Mouse (Mus musculus): ENCODE measurements around the gene Jmjd4. TPM values are rescaled to one million over a fixed set of nuclear protein-coding genes. Genes with fewer than 3 reads are reported as not detected.

The Jmjd4 gene
- polyA plus RNA-seq (2016; fragmentation: Nextera tagmentation; extraction: Ambion mirVana) = 17.4 and 18.6 TPM in 2 replicates

DNA sequence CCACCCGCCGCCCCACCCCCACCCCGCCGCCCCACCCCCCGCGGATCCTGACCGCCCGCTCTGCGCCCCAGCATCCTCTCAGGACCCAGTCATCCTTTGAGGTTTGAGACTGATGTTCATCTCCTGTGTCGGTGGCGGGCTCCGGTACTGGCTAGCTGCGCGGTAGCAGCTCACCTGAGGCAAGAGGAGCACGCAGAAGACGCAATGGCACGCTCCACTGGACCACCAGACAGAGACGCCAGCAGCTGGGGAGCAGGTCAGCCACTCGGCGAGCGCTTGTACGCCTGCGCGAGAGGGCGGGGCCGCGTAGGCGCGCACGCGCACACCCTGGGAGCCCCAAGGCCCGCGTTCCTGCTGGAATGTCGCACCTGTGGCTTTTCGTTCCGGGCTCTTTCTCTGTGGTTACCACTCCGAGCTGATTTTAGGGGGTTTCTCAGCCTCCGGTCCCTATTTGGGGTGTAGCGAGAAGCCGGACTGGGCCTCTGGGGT lies at the start of gene Jmjd4:
Gene Jmjd4 (plus strand): TSS at position 305 of the 489 bp plus-strand sequence.
- peak; percentile 90 for ATAC-seq (ENCODE audit: insufficient number of reproducible peaks, insufficient read depth, low FRiP score, low TSS enrichment, low read depth)
- H3K4me2 ChIP-seq = peak within 1 kb of the TSS; percentile 91
- H3K27me3 ChIP-seq = no peaks in the 10 kb centered on the region
- peaks cover 28% of the 10 kb centered on the region for H3K4me1 ChIP-seq (replicated peaks)
- peak within 1 kb of the TSS; percentile 73 for H3K4me3 ChIP-seq (replicated peaks)
- H3K9me3 ChIP-seq = no peaks in the 10 kb centered on the region
- under 1% methylated on average over 38 of the region's 40 CpGs for WGBS
- H3K36me3 ChIP-seq = peaks cover 50% of the 10 kb centered on the region
- peak within 1 kb of the TSS; percentile 85 for H3K27ac ChIP-seq
- H3K9ac ChIP-seq (replicated peaks) = peak within 1 kb of the TSS; percentile 82

DNA sequence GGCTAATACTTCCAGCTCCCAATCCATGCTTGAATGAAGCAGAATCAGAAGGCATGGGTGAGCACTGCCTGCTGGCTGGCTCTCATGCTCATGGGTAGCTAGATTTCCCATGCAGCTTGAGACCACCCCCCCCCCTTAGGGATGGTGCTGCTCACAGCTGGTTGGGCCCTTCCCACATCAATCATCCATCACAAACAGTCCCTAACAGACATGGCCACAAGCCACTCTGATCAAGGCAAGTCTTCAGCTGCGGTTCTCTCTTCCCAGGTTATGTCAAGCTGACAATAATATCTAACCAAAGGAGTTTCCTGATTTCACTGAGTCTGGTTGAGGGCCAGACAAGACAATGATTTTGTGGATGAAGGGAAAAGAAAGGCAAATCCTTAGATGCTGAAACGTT lies 49.0 kb upstream of the Jmjd4 start:
- Histone ChIP-seq H3K4me1 (replicated peaks) (peaks cover 37% of the 10 kb centered on the region), H3K9me3 (no peaks in the 10 kb centered on the region), H3K4me3 (replicated peaks) (no peak overlapping the region), H3K36me3 (peaks cover 34% of the 10 kb centered on the region), H3K9ac (replicated peaks) (no peak overlapping the region), H3K27ac (no peak overlapping the region), H3K4me2 (no peak overlapping the region), H3K27me3 (no peaks in the 10 kb centered on the region)
- no peak for ATAC-seq (ENCODE audit: insufficient number of reproducible peaks, insufficient read depth, low FRiP score, low TSS enrichment, low read depth)
- 79% methylated on average over 2 of the region's 2 CpGs for WGBS

DNA sequence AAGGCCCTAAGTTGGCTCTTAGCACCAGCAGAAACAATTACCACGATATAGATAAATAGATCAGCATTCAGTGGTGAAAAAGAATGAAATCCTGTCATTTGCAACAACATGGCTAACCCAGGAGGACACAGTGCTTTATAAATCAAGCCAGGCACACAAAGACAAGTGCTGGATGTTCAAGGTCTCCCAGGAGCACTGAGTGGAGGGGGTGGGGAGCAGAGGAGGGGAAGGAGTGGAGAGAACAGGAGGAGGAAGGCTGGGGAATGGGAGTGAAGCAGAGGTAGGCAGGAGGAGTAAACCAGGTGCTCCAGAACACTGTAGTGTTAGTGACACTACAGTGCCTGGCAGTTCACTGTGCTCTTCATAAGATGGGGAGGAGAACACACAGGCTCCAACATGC lies 44.1 kb upstream of the Jmjd4 start:
- 95% methylated on average over 1 of the region's 1 CpGs for WGBS
- Histone ChIP-seq H3K4me1 (replicated peaks) (peaks cover 4% of the 10 kb centered on the region; the same call in 1 of the 2 replicates), H3K27me3 (no peaks in the 10 kb centered on the region), H3K4me2 (no peak overlapping the region), H3K4me3 (replicated peaks) (no peak overlapping the region), H3K9ac (replicated peaks) (no peak overlapping the region), H3K9me3 (no peaks in the 10 kb centered on the region), H3K36me3 (peaks cover 82% of the 10 kb centered on the region), H3K27ac (no peak overlapping the region)
- ATAC-seq (ENCODE audit: insufficient number of reproducible peaks, insufficient read depth, low FRiP score, low TSS enrichment, low read depth) = no peak

DNA sequence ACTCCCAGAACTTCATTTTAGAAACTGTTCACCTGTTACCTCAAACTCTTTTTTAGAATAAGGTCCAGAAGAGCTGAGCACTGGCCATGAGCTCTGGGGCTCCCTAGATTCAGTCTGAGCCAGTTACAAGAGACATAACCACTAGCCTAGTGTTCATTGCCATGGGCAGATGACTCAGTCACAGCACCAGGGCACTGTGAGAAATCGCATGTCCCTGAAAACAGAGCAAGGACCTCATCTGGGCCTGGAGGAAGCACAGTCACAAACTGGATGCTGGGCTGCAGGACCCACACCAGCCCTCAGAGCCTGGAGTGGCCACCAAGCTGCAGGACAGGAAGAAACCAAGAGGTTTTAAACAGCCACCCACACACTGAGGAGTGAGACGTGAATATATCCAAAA lies 39.0 kb upstream of the Jmjd4 start:
- H3K4me1 ChIP-seq (replicated peaks) = peaks cover 17% of the 10 kb centered on the region

DNA sequence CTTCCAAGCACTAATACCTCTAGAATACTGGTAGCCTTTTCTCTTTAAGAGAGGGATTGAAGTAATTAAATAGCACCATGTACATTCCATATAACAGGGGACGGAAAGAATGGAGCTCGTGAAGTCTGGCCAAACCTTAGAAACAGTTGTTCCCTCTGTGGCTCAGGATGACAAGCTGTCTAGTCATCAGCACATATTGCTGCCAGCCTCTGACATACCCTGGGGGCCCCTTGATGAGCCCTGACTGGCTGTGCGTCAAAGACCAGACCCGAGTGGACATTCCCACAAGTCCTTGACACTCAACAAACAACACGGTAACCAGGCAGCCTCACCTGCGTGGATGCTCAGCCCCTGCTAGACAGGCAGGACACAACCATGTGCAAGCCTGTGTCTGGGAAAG lies 37.8 kb upstream of the Jmjd4 start:
- Histone ChIP-seq H3K4me2 (no peak overlapping the region), H3K4me3 (replicated peaks) (no peak overlapping the region), H3K4me1 (replicated peaks) (peaks cover 17% of the 10 kb centered on the region), H3K9ac (replicated peaks) (no peak overlapping the region), H3K27me3 (no peaks in the 10 kb centered on the region), H3K9me3 (no peaks in the 10 kb centered on the region), H3K27ac (0 out of 2 replicates have a peak overlapping the region, but pooled peaks have one; percentile 9), H3K36me3 (peaks cover 80% of the 10 kb centered on the region)
- 73% methylated on average over 6 of the region's 6 CpGs for WGBS
- no peak for ATAC-seq (ENCODE audit: insufficient number of reproducible peaks, insufficient read depth, low FRiP score, low TSS enrichment, low read depth)

More for the DNA sequence above, 39.0 kb upstream of the Jmjd4 start:
- Histone ChIP-seq H3K4me3 (replicated peaks) (no peak overlapping the region), H3K27me3 (no peaks in the 10 kb centered on the region), H3K36me3 (peaks cover 80% of the 10 kb centered on the region), H3K27ac (no peak overlapping the region), H3K9me3 (no peaks in the 10 kb centered on the region), H3K4me2 (no peak overlapping the region), H3K9ac (replicated peaks) (no peak overlapping the region)
- 83% methylated on average over 2 of the region's 2 CpGs for WGBS
- no peak for ATAC-seq (ENCODE audit: insufficient number of reproducible peaks, insufficient read depth, low FRiP score, low TSS enrichment, low read depth)

DNA sequence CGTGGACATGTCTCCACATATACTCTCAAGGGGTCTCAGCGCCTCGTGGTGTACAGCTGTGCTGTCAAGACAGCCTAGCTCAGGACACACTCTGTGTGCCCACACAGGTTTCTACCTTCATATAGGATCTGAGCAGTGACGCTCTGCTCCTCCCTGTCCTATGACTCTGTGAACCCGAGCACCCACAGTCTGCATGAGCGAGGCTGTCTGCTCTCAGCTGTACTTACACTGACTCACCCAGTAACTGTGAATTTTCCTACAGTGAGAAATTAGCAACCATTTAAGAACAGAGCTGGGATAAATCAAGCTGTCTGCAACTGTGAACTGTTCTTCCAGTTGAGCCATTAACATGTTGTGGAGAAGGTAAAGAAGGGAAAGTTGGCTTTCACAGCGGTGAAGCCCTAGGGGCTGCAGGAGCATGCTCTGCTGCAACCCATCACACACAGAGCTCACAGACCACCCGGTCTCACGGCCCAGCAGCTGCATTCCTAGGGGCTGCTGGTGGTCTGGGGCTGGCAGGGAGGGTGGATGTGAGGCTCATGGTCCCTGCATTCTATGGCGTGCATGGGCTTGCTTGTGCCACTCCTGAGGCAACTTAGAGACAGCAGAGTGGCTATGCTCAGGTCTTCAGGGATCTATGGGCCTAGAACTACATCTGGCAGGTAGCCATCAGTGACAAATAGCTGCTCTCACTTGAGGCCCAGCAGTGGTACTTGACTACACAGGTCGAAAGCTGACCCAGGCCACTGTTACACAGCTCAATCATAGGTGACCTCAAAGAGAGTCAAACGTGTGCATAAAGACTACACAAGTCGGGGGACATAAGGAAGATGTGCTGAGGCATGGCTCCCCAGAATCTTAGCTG lies 36.6 kb upstream of the Jmjd4 start:
- Histone ChIP-seq H3K4me3 (replicated peaks) (no peak overlapping the region), H3K9ac (replicated peaks) (no peak overlapping the region), H3K27ac (peak overlapping the region; percentile 47; the same call in 1 of the 2 replicates), H3K4me2 (no peak overlapping the region), H3K4me1 (replicated peaks) (peaks cover 17% of the 10 kb centered on the region), H3K27me3 (no peaks in the 10 kb centered on the region), H3K9me3 (no peaks in the 10 kb centered on the region), H3K36me3 (peaks cover 78% of the 10 kb centered on the region)
- 64% methylated on average over 13 of the region's 13 CpGs for WGBS
- ATAC-seq (ENCODE audit: insufficient number of reproducible peaks, insufficient read depth, low FRiP score, low TSS enrichment, low read depth) = peak; percentile 48; the same call in 1 of the 2 replicates

DNA sequence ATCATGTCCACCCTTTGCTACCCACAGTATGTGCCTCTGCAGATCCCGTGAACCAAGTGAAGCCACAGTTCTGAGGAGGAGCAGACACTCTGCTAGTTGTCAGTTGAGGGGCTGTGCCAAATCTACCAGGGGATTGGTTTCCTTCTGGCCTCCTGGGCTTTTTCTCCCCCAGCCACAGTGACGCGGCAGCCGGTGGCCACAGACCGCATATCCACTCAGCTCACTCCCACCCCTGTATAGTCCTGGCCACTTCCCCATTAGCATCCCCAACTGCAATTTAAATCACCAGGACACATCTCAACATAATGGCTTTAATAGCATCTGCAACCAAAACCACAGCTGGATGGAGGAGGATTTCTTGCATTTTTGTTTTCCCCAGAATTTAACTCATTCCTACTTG lies 31.1 kb upstream of the Jmjd4 start:
- H3K27ac ChIP-seq = peak overlapping the region; percentile 41
- H3K9me3 ChIP-seq = no peaks in the 10 kb centered on the region
- WGBS = 46% methylated on average over 5 of the region's 5 CpGs
- ATAC-seq (ENCODE audit: insufficient number of reproducible peaks, insufficient read depth, low FRiP score, low TSS enrichment, low read depth) = no peak
- no peak overlapping the region for H3K4me3 ChIP-seq (replicated peaks)
- H3K4me2 ChIP-seq = no peak overlapping the region; the same call in 1 of the 2 replicates
- H3K36me3 ChIP-seq = peaks cover 94% of the 10 kb centered on the region
- H3K4me1 ChIP-seq (replicated peaks) = peaks cover 7% of the 10 kb centered on the region
- H3K9ac ChIP-seq (replicated peaks) = no peak overlapping the region
- no peaks in the 10 kb centered on the region for H3K27me3 ChIP-seq

DNA sequence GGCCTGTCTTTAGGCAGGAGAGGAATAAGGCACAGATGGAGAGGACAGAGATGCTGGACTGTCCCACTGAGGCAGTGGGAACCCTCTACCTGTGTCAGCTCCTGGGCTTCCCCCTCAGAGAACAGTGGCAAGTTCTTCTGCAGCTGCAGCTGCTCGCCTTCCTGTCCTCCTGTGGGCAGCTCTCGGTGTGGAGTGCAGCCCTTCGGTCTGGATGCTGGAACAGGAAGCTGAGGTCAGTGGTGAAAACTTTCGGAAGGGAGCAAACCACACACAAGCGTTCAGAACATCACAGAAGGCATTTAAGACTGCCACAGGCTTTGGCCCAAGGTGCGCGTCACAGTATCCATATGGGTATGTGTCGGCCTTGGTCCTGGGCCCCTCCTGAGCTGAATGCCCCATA lies 28.4 kb upstream of the Jmjd4 start:
- no peak overlapping the region for H3K27ac ChIP-seq
- no peak for ATAC-seq (ENCODE audit: insufficient number of reproducible peaks, insufficient read depth, low FRiP score, low TSS enrichment, low read depth)
- H3K4me3 ChIP-seq (replicated peaks) = no peak overlapping the region
- H3K36me3 ChIP-seq = peaks cover 93% of the 10 kb centered on the region
- H3K9me3 ChIP-seq = no peaks in the 10 kb centered on the region
- no peaks in the 10 kb centered on the region for H3K27me3 ChIP-seq
- no peak overlapping the region for H3K4me2 ChIP-seq
- WGBS = 86% methylated on average over 8 of the region's 8 CpGs
- H3K9ac ChIP-seq (replicated peaks) = no peak overlapping the region
- H3K4me1 ChIP-seq (replicated peaks) = peaks cover 12% of the 10 kb centered on the region

DNA sequence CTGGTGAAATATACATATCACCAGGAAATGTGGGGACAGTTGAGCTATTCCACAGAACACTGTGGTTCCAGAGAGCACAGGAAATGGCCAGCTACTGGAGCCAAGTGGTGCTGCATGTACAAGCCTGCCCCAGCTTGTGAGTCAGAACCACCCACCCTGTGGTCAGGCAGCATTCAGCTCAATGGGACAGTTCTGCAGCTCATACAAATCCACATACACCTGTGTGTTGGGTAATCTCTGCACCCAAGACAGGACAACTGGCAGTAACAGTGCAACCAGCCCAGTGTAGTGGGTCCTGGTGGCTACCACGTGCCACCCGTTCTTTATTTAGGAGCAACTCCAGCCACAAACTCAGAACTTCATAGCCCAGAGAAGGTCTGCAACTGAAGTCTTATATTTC lies 27.9 kb upstream of the Jmjd4 start:
- H3K4me3 ChIP-seq (replicated peaks) = no peak overlapping the region
- peaks cover 93% of the 10 kb centered on the region for H3K36me3 ChIP-seq
- no peak for ATAC-seq (ENCODE audit: insufficient number of reproducible peaks, insufficient read depth, low FRiP score, low TSS enrichment, low read depth)
- 90% methylated on average over 2 of the region's 2 CpGs for WGBS
- H3K9me3 ChIP-seq = no peaks in the 10 kb centered on the region
- H3K4me1 ChIP-seq (replicated peaks) = peaks cover 12% of the 10 kb centered on the region
- no peak overlapping the region for H3K4me2 ChIP-seq
- H3K9ac ChIP-seq (replicated peaks) = no peak overlapping the region
- no peak overlapping the region for H3K27ac ChIP-seq
- no peaks in the 10 kb centered on the region for H3K27me3 ChIP-seq

DNA sequence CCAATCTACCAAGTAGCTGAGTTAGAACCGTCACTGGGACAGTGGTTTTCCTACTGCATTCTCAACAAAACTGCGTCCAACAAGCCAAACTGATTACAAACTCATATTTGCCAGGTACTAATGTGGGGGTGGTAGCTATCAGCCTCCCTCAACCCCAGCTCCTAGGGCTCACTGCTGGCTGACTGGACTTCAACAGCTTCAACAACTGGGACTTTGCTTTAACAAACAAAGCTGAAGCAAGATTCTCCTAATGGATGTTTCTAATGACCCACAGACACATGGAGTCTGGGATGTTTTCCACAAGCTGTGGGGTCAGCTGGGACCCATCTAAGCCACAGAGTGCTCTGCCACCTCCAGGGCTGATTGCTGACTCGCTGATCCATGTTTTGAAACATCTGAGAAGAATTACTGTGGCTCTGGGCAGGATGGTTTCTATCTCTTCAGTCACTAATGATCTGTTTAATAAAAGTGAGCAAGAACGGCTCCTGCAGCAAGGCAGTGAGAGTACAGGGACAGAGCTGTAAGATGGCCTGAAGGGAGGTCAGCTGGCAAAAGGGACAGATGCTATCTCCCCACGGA lies 26.7 kb upstream of the Jmjd4 start:
- Histone ChIP-seq H3K9me3 (no peaks in the 10 kb centered on the region), H3K4me3 (replicated peaks) (no peak overlapping the region), H3K27me3 (no peaks in the 10 kb centered on the region), H3K9ac (replicated peaks) (no peak overlapping the region), H3K4me2 (no peak overlapping the region), H3K27ac (0 out of 2 replicates have a peak overlapping the region, but pooled peaks have one; percentile 17), H3K4me1 (replicated peaks) (peaks cover 12% of the 10 kb centered on the region), H3K36me3 (peaks cover 95% of the 10 kb centered on the region)
- WGBS = 68% methylated on average over 5 of the region's 5 CpGs
- no peak for ATAC-seq (ENCODE audit: insufficient number of reproducible peaks, insufficient read depth, low FRiP score, low TSS enrichment, low read depth)

DNA sequence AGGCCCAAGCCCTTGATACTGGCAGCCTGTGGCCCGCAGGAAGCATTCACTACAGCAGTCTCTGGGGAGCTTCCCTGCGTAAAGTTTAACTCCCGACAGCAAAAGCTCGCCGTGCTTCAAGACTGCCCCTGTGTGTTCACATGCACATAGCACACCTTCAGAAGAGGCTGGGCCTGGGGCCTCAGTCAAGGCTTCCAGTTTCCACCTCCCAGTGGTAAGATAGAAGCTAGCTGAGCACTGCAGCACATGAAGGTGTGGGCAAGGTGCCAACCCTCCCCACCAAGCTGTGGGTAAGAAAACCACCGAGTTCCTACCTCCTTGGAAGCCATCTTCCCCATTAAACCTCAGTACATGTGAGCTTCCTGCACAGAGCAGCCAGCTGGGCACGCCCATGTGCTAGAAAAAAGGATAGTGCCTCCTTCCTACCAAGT lies 24.2 kb upstream of the Jmjd4 start:
- Histone ChIP-seq H3K36me3 (peaks cover 86% of the 10 kb centered on the region), H3K4me2 (no peak overlapping the region), H3K9ac (replicated peaks) (no peak overlapping the region), H3K9me3 (no peaks in the 10 kb centered on the region), H3K27ac (no peak overlapping the region), H3K4me3 (replicated peaks) (no peak overlapping the region), H3K27me3 (no peaks in the 10 kb centered on the region), H3K4me1 (replicated peaks) (peaks cover 4% of the 10 kb centered on the region; the same call in 1 of the 2 replicates)
- ATAC-seq (ENCODE audit: insufficient number of reproducible peaks, insufficient read depth, low FRiP score, low TSS enrichment, low read depth) = no peak
- 59% methylated on average over 7 of the region's 7 CpGs for WGBS

Measured in limb, embryonic 12.5 days (tissue).